In genomic region chr8:123467476-123467875, GRCm38 (mm10) we compare ENCODE assay signal across 18 mouse cellular contexts. TPM values are rescaled to one million over a fixed set of nuclear protein-coding genes. Genes with fewer than 3 reads are reported as not detected.
"Had no signal": no experiment of that assay in that cellular context is flagged by ENCODE, and none has a peak within 500 bp of the region (broad histone marks: within the 10 kb centered on the region; RNA-seq: fewer than 3 reads in every experiment).

No protein-coding gene starts in this region.

- H3K4me2 ChIP-seq: limb, embryonic 13.5 days; neural tube, embryonic 15.5 days had no signal

- DNase-seq: kidney, adult 9 months; kidney, postnatal 4 days; lung, adult 18-20 months; lung, postnatal 36 days; midbrain, embryonic 14.5 days; right cerebral cortex, postnatal 4 days; spleen, adult 18-20 months; thymus, adult 2 months; thymus, postnatal 25 days had no signal

- H3K9me3 ChIP-seq: limb, embryonic 13.5 days; midbrain, embryonic 10.5 days; neural tube, embryonic 15.5 days had no signal

- ATAC-seq: lung, postnatal 0 days had no signal

- H3K27ac ChIP-seq: kidney, postnatal 0 days; layer of hippocampus, adult 2 months; limb, embryonic 13.5 days; liver, embryonic 14.5 days; midbrain, embryonic 10.5 days; neural tube, embryonic 15.5 days had no signal

- H3K4me1 ChIP-seq: limb, embryonic 13.5 days; midbrain, embryonic 10.5 days; neural tube, embryonic 15.5 days had no signal

- H3K9ac ChIP-seq: limb, embryonic 13.5 days; liver, embryonic 14.5 days; neural tube, embryonic 15.5 days had no signal

- H3K4me3 ChIP-seq: layer of hippocampus, adult 2 months; limb, embryonic 13.5 days; midbrain, embryonic 10.5 days; myocyte; neural tube, embryonic 15.5 days had no signal

- H3K27me3 ChIP-seq: neural tube, embryonic 15.5 days had no signal

RNA-seq across cellular contexts. Expression of gene Dbndd1, which starts 47.8 kb away (rescaled TPM):
- total RNA-seq: liver, adult 2 months had no signal
- polyA plus RNA-seq: liver, adult 2 months had no signal

RNA-seq across cellular contexts. Expression of gene Tubb3, which starts 56.3 kb away (rescaled TPM):
- total RNA-seq: liver, adult 2 months had no signal
- polyA plus RNA-seq: liver, adult 2 months had no signal
